Mouse (Mus musculus): ENCODE data around the gene Zfr2. TPM values are rescaled to one million over a fixed set of nuclear protein-coding genes. Genes with fewer than 3 reads are reported as not detected.
A peak's percentile ranks its signal among the peaks of the same experiment; 100 is the strongest.

The Zfr2 gene
- polyA plus RNA-seq, 1 experiment from 2014 or later, result 6.8 TPM

DNA sequence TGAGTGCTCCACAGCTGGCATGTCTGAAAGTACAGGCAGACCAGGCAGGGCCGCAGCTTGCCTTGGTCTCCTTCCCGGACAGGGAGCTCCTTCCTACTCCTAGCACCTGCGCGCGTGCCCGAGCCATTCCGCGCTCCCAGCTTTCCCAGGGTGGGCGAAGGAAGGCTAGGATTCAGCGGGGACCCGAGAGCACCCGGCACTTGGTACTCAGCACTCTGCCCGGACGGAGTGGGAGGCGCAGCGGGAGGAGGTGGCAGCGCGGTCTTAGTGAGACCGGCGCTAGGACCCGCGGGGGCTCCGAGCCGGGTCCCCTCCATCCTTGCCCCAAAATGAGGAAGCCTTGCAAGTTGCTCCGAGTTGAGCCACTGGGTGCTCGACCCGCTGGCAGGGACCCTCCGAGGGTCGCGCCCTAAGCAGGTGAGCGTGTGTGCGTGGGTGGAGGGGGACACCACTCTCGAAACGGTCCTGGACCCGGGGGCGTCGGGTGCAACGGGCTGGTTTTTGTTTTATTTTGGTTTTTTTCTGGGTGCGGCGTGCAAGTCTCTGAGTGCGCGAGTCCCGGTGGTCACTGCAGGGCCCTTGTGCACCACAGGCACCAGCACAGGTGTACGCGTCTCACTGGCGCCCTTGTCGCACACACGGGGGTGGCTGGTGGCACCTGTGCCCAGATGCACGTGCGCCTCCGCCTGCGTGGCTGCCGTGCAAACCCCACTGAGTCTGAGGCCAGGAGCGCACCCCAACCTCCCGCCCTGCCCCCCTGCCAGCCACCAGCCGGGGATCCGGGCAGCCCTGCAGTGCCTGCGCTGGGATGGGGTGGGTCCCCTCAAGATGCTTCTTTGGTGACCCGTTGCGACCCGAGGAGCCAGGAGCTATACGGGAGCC lies 24.4 kb downstream of the Zfr2 start:
- Histone ChIP-seq H3K4me2 (peak overlapping the region; percentile 94), H3K9ac (peak overlapping the region; percentile 56), H3K9me3 (replicated peaks) (no peaks in the 10 kb centered on the region), H3K4me3 (replicated peaks) (peak overlapping the region; percentile 53), H3K4me1 (peaks cover 34% of the 10 kb centered on the region), H3K27ac (no peak overlapping the region), H3K27me3 (peaks cover 75% of the 10 kb centered on the region), H3K36me3 (peaks cover 11% of the 10 kb centered on the region)
- ATAC-seq (replicated peaks; ENCODE audit: low FRiP score), result no peak
- 1% methylated on average over 62 of the region's 62 CpGs for WGBS

DNA sequence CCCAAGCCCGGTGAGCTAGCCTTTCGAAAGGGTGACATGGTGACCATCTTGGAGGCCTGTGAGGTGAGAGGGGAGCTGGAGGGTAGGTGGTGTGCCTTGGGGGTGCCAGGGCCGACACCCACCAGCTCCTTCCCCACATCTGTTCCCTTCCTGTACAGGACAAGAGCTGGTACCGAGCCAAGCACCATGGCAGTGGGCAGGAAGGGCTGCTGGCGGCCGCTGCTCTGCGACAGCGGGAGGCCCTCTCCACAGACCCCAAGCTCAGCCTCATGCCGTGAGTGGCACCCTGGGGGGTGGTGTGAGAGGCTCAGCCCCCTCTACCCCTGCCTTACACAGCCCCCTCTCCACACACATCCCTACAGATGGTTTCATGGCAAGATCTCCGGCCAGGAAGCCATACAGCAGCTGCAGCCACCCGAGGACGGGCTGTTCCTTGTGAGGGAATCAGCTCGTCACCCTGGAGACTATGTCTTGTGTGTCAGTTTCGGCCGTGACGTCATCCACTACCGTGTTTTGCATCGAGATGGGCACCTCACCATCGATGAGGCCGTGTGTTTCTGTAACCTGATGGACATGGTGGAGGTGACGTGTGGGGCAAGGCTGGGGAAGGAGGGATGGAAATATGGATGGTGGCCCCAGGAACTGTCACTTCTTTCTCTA lies 26.4 kb downstream of the Zfr2 start:
- H3K9me3 ChIP-seq (replicated peaks), result no peaks in the 10 kb centered on the region
- H3K9ac ChIP-seq, result 0 out of 2 replicates have a peak overlapping the region, but pooled peaks have one; percentile 1
- no peak overlapping the region for H3K4me2 ChIP-seq
- ATAC-seq (replicated peaks; ENCODE audit: low FRiP score), result no peak
- peaks cover 30% of the 10 kb centered on the region for H3K36me3 ChIP-seq
- peaks cover 57% of the 10 kb centered on the region for H3K27me3 ChIP-seq
- H3K4me1 ChIP-seq, result peaks cover 24% of the 10 kb centered on the region
- WGBS, result 39% methylated on average over 21 of the region's 21 CpGs
- no peak overlapping the region for H3K4me3 ChIP-seq (replicated peaks)
- H3K27ac ChIP-seq, result no peak overlapping the region

DNA sequence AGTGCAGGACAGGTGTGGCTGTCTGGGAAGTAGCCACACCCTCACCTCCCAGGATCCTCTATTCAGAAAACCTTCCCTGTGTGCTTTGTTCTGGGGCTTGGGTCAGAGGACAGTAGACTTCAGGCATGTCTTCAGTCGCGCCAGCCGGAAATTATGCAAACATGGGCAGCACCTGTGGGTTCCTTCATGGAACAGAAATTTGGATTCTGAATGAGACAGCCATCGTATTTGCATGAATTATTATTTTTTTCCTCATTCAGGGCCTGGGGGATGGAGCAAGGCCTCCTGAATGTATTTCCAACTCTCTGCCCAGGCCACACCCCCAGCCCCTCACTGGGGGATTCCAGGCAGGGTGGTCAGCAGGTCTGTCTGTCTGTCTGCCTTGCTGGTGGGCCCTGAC lies 28.1 kb downstream of the Zfr2 start:
- Histone ChIP-seq H3K4me2 (no peak overlapping the region), H3K4me3 (replicated peaks) (no peak overlapping the region), H3K9ac (no peak overlapping the region), H3K27me3 (peaks cover 49% of the 10 kb centered on the region), H3K9me3 (replicated peaks) (no peaks in the 10 kb centered on the region), H3K36me3 (peaks cover 42% of the 10 kb centered on the region), H3K27ac (no peak overlapping the region), H3K4me1 (peaks cover 32% of the 10 kb centered on the region)
- no peak for ATAC-seq (replicated peaks; ENCODE audit: low FRiP score)
- 92% methylated on average over 4 of the region's 4 CpGs for WGBS

DNA sequence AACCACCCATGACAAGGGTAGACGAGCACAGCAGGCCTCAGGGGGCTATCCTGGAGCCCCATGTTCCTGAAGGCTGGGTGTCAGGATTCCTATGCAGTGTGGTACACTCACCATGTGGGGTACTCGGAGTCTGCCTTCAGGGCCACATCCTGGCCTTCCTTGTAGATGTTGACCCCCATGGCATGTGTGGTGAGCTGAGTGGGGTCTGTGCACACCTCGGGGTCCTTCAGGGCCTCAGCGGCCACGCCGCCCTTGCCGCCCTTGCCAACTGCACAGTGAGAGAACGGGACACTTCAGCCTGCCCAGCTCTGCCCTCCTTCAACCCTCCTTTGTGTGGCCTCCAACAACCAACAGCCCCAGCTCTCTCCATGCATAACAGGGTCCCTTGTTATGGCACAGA lies 32.6 kb downstream of the Zfr2 start:
- Histone ChIP-seq H3K4me3 (replicated peaks) (peak overlapping the region; percentile 80), H3K27ac (no peak overlapping the region), H3K4me2 (peak overlapping the region; percentile 75), H3K9me3 (replicated peaks) (no peaks in the 10 kb centered on the region), H3K36me3 (peaks cover 54% of the 10 kb centered on the region), H3K4me1 (peaks cover 20% of the 10 kb centered on the region), H3K27me3 (peaks cover 5% of the 10 kb centered on the region; the same call in 1 of the 2 replicates), H3K9ac (peak overlapping the region; percentile 16; the same call in 1 of the 2 replicates)
- no peak for ATAC-seq (replicated peaks; ENCODE audit: low FRiP score)
- WGBS, result 92% methylated on average over 8 of the region's 8 CpGs

DNA sequence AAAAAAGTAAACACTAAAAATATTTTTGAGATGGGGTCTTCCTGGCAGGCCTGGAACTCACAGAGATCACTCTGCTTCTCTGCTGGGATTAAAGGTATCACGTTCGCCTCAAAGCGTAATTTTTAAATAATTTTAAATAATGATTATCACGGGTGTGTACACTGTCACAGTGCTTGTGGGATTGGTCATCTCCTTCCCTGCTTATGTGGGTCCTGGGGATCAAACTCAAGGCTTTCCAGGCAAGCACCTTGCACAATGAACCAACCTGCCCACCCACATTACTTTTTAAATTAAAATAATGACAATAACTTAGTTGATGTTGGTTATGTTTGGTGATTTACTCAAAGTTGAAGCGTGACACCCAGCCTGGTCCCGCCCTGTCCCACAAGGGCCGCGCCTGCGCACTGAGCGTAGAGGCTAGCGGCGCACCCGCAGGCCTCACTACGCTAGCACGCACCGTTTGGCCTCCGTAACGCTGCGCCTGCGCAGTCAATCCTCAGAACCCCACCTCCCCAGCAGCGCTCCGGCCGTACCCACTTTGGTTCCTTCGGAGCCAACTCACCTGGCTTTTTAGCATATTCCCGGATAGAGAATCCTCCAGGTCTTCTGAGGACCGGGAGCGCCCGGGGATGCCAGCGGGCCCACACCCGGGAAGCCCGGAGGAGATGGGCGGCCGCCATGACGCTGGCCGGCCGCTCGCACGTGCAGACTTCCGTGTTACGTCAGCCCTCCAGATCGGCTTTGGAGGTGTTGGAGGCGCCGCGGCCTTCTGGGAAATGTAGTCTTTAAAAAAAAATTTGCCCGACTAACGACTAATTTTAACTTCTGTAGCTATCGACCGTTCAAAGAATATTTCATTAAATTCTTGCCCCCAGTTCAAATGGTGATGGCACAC lies 33.5 kb downstream of the Zfr2 start, which contains the start of the genes Mrpl54 and Apba3:
TSS of gene Mrpl54 (minus strand) at position 724 of the 895 bp plus-strand sequence.
TSS of gene Apba3 (plus strand) at position 750 of the 895 bp plus-strand sequence.
- Histone ChIP-seq H3K4me1 (peaks cover 20% of the 10 kb centered on the region), H3K36me3 (peaks cover 59% of the 10 kb centered on the region), H3K9ac (peak within 1 kb of the TSS; percentile 77), H3K4me3 (replicated peaks) (peak within 1 kb of the TSS; percentile 80), H3K27ac (peak within 1 kb of the TSS; percentile 92), H3K9me3 (replicated peaks) (no peaks in the 10 kb centered on the region), H3K27me3 (no peaks in the 10 kb centered on the region), H3K4me2 (peak within 1 kb of the TSS; percentile 85)
- ATAC-seq (replicated peaks; ENCODE audit: low FRiP score), result peak; percentile 92
- under 1% methylated on average over 48 of the region's 48 CpGs for WGBS

DNA sequence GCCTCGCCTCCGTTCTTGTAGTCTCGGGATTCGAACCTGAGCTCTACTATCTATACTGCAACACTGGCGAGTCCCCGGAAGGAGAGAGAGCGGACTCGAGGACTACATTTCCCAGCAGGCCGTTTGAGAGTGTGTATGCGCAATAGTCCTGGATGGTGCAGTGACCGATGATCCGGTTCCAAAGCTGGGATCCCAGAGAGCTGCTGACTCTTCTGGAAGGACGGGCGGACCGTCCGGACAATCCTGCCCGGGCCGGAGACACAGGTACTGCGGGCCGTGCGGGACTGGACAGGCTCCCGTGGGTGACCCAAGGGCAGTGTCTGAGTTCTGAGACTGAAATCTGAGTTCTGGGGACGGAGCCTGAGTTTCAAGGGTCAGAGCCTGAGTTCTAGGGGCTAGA lies 35.1 kb downstream of the Zfr2 start:
- no peaks in the 10 kb centered on the region for H3K27me3 ChIP-seq
- ATAC-seq (replicated peaks; ENCODE audit: low FRiP score), result peak; percentile 41; the same call in 1 of the 2 replicates
- H3K4me3 ChIP-seq (replicated peaks), result peak overlapping the region; percentile 71
- H3K9ac ChIP-seq, result peak overlapping the region; percentile 90
- no peaks in the 10 kb centered on the region for H3K9me3 ChIP-seq (replicated peaks)
- H3K4me2 ChIP-seq, result peak overlapping the region; percentile 85
- H3K27ac ChIP-seq, result peak overlapping the region; percentile 61; the same call in 1 of the 2 replicates
- peaks cover 62% of the 10 kb centered on the region for H3K36me3 ChIP-seq
- 3% methylated on average over 23 of the region's 23 CpGs for WGBS
- H3K4me1 ChIP-seq, result peaks cover 20% of the 10 kb centered on the region

DNA sequence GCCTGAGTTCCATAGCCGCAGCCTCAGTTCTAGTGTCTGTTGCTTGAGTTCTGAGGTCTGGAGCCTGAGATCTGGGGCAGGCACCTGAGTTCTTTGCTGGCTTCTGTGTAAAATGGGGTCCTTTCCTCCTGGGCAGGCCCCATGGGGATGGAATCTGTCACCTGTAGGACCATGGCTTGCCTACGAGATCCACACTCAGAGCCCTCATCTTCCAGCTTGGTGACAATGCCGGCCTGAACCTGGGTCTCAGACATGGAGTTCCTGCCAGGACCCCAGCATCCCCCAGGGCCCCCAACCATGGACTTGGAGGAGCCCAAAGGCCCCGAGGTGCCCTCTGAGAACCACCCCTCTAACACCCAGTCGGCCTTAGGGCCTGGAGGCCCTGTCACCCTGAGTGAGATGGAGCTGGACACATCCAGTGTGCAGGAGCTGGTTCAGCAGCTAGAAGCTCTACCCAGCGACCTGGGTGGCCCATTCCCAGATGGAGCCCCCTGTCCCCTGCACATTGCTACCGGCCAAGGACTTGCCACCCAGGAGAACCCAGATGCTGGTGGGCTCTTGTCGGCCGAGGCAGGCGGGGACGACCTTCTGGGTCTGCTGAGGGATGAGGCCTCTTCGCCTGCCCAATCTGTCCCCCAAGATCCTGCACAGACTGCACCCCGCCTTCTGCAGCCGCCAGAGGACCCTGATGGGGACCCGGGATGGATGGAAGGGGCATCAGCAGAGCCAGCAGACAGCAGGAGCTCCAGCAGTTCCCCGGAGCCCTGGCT lies 35.9 kb downstream of the Zfr2 start:
- H3K4me3 ChIP-seq (replicated peaks), result peak overlapping the region; percentile 71
- H3K27me3 ChIP-seq, result no peaks in the 10 kb centered on the region
- peaks cover 20% of the 10 kb centered on the region for H3K4me1 ChIP-seq
- H3K9me3 ChIP-seq (replicated peaks), result no peaks in the 10 kb centered on the region
- 83% methylated on average over 16 of the region's 16 CpGs for WGBS
- H3K4me2 ChIP-seq, result peak overlapping the region; percentile 85
- ATAC-seq (replicated peaks; ENCODE audit: low FRiP score), result no peak
- H3K27ac ChIP-seq, result peak overlapping the region; percentile 61; the same call in 1 of the 2 replicates
- peak overlapping the region; percentile 90 for H3K9ac ChIP-seq
- H3K36me3 ChIP-seq, result peaks cover 62% of the 10 kb centered on the region

DNA sequence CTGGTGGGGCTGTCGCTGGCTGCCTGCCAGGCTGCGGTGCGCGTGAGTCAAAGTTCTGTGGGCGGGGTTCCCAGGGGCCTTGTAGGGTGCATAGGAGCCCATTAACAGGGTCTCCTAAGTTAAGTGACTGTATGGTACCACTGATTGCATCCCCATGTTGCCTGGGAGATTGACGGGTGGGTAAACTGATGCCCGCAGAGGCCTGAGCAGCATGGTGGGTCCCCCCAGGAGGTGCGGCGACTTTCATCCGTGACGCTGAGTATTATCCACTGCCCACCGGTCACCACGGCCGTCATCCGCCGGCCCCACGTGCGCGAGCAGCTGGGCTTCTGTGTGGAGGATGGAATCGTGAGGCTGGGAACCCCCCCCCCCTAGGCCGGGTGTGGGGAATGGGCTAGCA lies 39.4 kb downstream of the Zfr2 start:
- no peaks in the 10 kb centered on the region; the same call in 1 of the 2 replicates for H3K9me3 ChIP-seq (replicated peaks)
- 95% methylated on average over 21 of the region's 21 CpGs for WGBS
- no peak overlapping the region for H3K9ac ChIP-seq
- H3K27me3 ChIP-seq, result no peaks in the 10 kb centered on the region
- no peak overlapping the region for H3K4me2 ChIP-seq
- H3K4me3 ChIP-seq (replicated peaks), result no peak overlapping the region
- peaks cover 59% of the 10 kb centered on the region for H3K36me3 ChIP-seq
- no peak overlapping the region for H3K27ac ChIP-seq
- ATAC-seq (replicated peaks; ENCODE audit: low FRiP score), result no peak
- peaks cover 12% of the 10 kb centered on the region for H3K4me1 ChIP-seq

DNA sequence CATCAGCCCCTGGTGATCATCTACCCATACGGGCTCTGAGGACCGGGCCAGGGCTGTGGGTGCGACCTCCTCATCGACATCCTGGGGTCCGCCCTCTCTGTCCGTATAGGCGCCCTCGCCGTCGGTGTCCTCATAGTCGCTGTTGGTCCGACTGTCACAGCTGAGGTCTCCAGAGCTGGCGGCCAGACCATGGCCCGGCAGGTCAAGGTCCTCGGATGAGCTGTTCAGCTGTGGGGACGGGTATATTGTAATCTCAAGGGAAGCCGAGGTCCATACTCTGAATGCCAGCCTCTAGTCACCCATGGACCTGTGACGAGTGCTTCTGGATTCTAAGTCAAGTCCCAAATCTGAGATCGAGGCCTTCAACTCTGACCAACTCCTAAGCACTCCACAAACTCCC lies 40.9 kb downstream of the Zfr2 start:
- H3K4me2 ChIP-seq, result no peak overlapping the region
- no peaks in the 10 kb centered on the region; the same call in 1 of the 2 replicates for H3K9me3 ChIP-seq (replicated peaks)
- H3K4me1 ChIP-seq, result peaks cover 6% of the 10 kb centered on the region
- no peaks in the 10 kb centered on the region for H3K27me3 ChIP-seq
- no peak overlapping the region for H3K9ac ChIP-seq
- peaks cover 59% of the 10 kb centered on the region for H3K36me3 ChIP-seq
- WGBS, result 94% methylated on average over 19 of the region's 19 CpGs
- no peak overlapping the region for H3K4me3 ChIP-seq (replicated peaks)
- no peak for ATAC-seq (replicated peaks; ENCODE audit: low FRiP score)
- no peak overlapping the region for H3K27ac ChIP-seq

DNA sequence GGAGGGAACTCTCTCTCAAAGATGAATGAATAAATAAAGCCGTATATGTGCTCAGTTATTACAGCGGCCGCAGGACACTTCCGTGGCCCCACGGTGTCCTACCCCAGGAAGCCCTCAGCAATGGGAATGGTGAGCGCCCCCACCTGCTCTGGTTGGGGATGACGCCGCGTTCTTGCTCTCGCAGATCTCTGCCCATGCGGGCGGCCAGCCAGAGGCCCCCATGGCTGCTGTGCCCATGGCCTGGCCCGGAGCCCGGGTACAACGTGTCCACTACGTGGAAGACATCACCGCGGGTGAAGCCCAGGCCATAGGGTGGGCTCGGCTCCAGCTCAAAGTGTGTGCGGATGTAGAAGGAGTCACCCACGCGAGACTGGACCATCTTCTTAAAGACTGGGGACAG lies 44.7 kb downstream of the Zfr2 start:
- Histone ChIP-seq H3K4me1 (peaks cover 6% of the 10 kb centered on the region), H3K27me3 (peaks cover 18% of the 10 kb centered on the region; the same call in 1 of the 2 replicates), H3K36me3 (peaks cover 26% of the 10 kb centered on the region), H3K9me3 (replicated peaks) (no peaks in the 10 kb centered on the region; the same call in 1 of the 2 replicates), H3K4me3 (replicated peaks) (no peak overlapping the region), H3K27ac (no peak overlapping the region), H3K4me2 (no peak overlapping the region), H3K9ac (no peak overlapping the region)
- no peak for ATAC-seq (replicated peaks; ENCODE audit: low FRiP score)
- WGBS, result 84% methylated on average over 22 of the region's 22 CpGs

DNA sequence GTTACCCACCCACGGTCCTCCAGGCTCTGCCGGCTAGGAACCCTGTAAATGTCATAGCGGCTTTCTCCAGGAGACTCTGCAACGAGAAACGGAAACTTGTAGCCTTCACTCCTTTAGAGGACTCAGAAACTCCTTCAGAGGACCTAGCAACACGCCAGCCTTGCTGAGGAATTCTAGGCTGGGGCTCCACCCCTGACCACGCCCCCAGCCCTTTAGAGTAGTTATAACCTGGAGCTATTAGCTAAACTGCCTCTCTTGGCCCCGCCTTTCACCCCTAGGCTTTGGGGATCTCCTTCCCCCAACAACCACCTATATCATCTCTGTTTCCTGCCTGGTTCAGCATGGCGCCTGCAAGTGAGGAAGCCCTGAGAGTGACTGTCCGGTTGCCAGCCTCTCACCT lies 46.5 kb downstream of the Zfr2 start:
- Histone ChIP-seq H3K4me2 (peak overlapping the region; percentile 18; the same call in 1 of the 2 replicates), H3K4me3 (replicated peaks) (no peak overlapping the region), H3K27me3 (peaks cover 34% of the 10 kb centered on the region), H3K9ac (no peak overlapping the region), H3K9me3 (replicated peaks) (no peaks in the 10 kb centered on the region; the same call in 1 of the 2 replicates), H3K36me3 (peaks cover 8% of the 10 kb centered on the region), H3K27ac (no peak overlapping the region), H3K4me1 (peaks cover 20% of the 10 kb centered on the region)
- ATAC-seq (replicated peaks; ENCODE audit: low FRiP score), result no peak
- 31% methylated on average over 10 of the region's 10 CpGs for WGBS

All from kidney, embryonic 15.5 days (tissue).